Mouse (Mus musculus) stomach, embryonic 15.5 days (tissue): ENCODE measurements at regions not wholly inside any gene's neighbourhood (a gene's known extent, or its start where the extent isn't known, plus 50 kb on each side); places are given as distances from the start of the nearest gene placed in this dataset.

Experiments used
- ATAC-seq: fragments of 200-750 bp; cut with Nextera tagmentation; 2 replicates; pipeline ENCODE4 v1.8.0; 2017; ENCODE audit warnings: low read depth, moderate number of reproducible peaks, moderate TSS enrichment; ENCODE audit not compliant: insufficient read depth, low FRiP score
- H3K27ac ChIP-seq: fragments of 300-500 bp; sonication (generic); 2 replicates; pipeline ENCODE4 v1.5.1; 2015; ENCODE audit warnings: mild to moderate bottlenecking, inconsistent platforms
- H3K27me3 ChIP-seq: fragments of 300-500 bp; sonication (generic); replicated peaks from 2 replicates; pipeline ENCODE4 v1.6.1; 2015; ENCODE audit warnings: inconsistent platforms
- H3K36me3 ChIP-seq: fragments of 300-500 bp; sonication (generic); 2 replicates; pipeline ENCODE4 v1.6.1; 2015; ENCODE audit warnings: inconsistent platforms
- H3K4me1 ChIP-seq: fragments of 300-500 bp; sonication (generic); 2 replicates; pipeline ENCODE4 v1.6.1; 2015; ENCODE audit warnings: inconsistent platforms
- H3K4me2 ChIP-seq: fragments of 300-500 bp; sonication (generic); 2 replicates; pipeline ENCODE4 v1.6.1; 2015; ENCODE audit warnings: mild to moderate bottlenecking, inconsistent platforms
- H3K4me3 ChIP-seq: fragments of 300-500 bp; sonication (generic); replicated peaks from 2 replicates; pipeline ENCODE4 v1.5.1; 2015; ENCODE audit warnings: inconsistent platforms
- H3K9ac ChIP-seq: fragments of 300-500 bp; sonication (generic); 2 replicates; pipeline ENCODE4 v1.6.1; 2015; ENCODE audit warnings: inconsistent platforms
- H3K9me3 ChIP-seq: fragments of 300-500 bp; sonication (generic); 2 replicates; pipeline ENCODE4 v1.6.1; 2016; ENCODE audit warnings: inconsistent platforms
- WGBS: fragments of 180-500 bp; shearing (Covaris S2); methylation state at CpG from one replicate; pipeline ENCODE4 v1.1.7; 2015; 5-methylcytosine and 5-hydroxymethylcytosine counted together

- 86% methylated on average over 3 of the region's 3 CpGs for WGBS
- no peak for ATAC-seq
Observed at GRCm38 (mm10) chrX:77446755-77447154, 64.1 kb upstream of the Tbl1x start.

GRCm38 (mm10) chrX:77451977-77452675 lies 58.7 kb upstream of the Tbl1x start:
- no peak overlapping the region for H3K4me2 ChIP-seq
- no peaks in the 10 kb centered on the region for H3K36me3 ChIP-seq
- no peak overlapping the region for H3K9ac ChIP-seq
- no peak for ATAC-seq
- no peaks in the 10 kb centered on the region for H3K9me3 ChIP-seq
- H3K27me3 ChIP-seq, result no peaks in the 10 kb centered on the region
- 94% methylated on average over 1 of the region's 1 CpGs for WGBS
- no peaks in the 10 kb centered on the region for H3K4me1 ChIP-seq
- H3K4me3 ChIP-seq, result no peak overlapping the region
- H3K27ac ChIP-seq, result no peak overlapping the region

More at GRCm38 (mm10) chrX:77446755-77447154, 64.1 kb upstream of the Tbl1x start:
- Histone ChIP-seq H3K4me2 (no peak overlapping the region), H3K27me3 (no peaks in the 10 kb centered on the region), H3K9me3 (no peaks in the 10 kb centered on the region), H3K4me1 (no peaks in the 10 kb centered on the region), H3K36me3 (no peaks in the 10 kb centered on the region), H3K9ac (no peak overlapping the region), H3K27ac (no peak overlapping the region), H3K4me3 (no peak overlapping the region)
